Mouse (Mus musculus): Measurements from ENCODE around the gene Diras1.

DNA sequence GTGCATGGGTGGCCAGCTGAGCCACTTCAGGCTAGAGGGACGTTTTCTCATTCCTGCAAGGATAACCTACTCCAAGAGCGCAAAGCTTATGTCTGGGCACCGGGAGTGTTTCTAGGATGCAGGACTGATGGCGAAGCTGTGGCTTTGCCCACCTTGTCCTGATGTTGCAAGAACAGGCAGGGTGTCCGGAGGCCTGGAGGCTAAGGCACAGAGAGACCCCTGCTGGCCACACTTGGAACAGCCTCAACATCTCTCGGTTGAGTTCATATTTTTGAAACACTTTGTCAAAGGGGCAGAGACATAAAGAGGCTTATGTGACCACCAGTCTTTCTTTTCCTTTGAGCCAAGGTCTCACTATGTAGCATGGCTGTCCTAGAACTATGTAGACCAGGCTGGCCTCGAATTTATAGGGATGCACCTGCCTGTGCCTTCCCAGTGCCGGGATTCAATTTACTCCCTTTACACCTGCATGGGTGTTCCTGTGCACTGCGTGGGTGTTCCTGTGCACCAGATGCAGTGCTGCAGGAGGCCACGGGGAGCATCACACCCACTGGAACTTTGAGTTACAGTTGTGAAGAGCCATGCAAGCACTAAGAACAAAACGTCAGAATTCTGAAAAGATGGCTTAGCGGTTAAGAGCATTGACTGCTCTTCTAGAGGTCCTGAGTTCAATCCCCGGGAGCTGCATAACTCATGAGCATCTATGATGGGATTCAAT, 16.2 kb upstream of the Diras1 start:
- TF ChIP-seq CTCF (IDR thresholded peaks at IDR 0.05; ENCODE audit: borderline replicate concordance, insufficient read depth, low read length) (peak; percentile 75), POLR2A (IDR thresholded peaks at IDR 0.05; ENCODE audit: low read depth, low read length) (no peak)
